Mouse (Mus musculus) CH12.LX (cell line): Measurements from ENCODE around the gene C1qtnf5. TPM values are rescaled to one million over a fixed set of nuclear protein-coding genes. Genes with fewer than 3 reads are reported as not detected.
A peak's percentile ranks its signal among the peaks of the same experiment; 100 is the strongest.

Experiments used
- DNase-seq: peaks from one replicate; pipeline ENCODE4 v3.0.0-alpha.2; 2013; ENCODE audit errors: extremely low read depth
- H3K27ac ChIP-seq: 2 replicates; pipeline ENCODE4 v1.5.1; 2012; ENCODE audit warnings: low read depth, mild to moderate bottlenecking, control low read depth, moderate library complexity; ENCODE audit not compliant: insufficient read depth
- H3K27me3 ChIP-seq: replicated peaks from 2 replicates; pipeline ENCODE3; 2012; ENCODE audit warnings: inconsistent platforms
- H3K36me3 ChIP-seq, 2 experiments: replicated peaks in 1 of 2; 2 replicates each; pipeline versions ENCODE3 to v1.6.1; 2012; ENCODE audit warnings: inconsistent platforms in 1 of 2, low read length in 1 of 2, mild to moderate bottlenecking in 1 of 2, mixed read lengths in 1 of 2, moderate library complexity in 1 of 2; ENCODE audit not compliant: control insufficient read depth in 1 of 2, insufficient read depth in 1 of 2
- H3K4me1 ChIP-seq, 2 experiments: 2 replicates each; pipeline ENCODE4 v1.6.1; 2012; ENCODE audit warnings: inconsistent platforms in 1 of 2, moderate library complexity in 1 of 2; ENCODE audit not compliant: insufficient read depth in 2 of 2, control insufficient read depth in 1 of 2
- H3K4me2 ChIP-seq: 2 replicates; pipeline ENCODE4 v1.6.1; 2012; ENCODE audit warnings: low read depth, mild to moderate bottlenecking, control low read depth; ENCODE audit not compliant: poor library complexity, insufficient read depth, severe bottlenecking
- H3K4me3 ChIP-seq, 3 experiments: fragments of 150-350 bp in 1 of 3; sonication (generic) in 1 of 3; replicated peaks in 1 of 3; 2 replicates each; pipeline versions ENCODE3 to v1.5.1; 2011 to 2012; ENCODE audit warnings: low read depth in 2 of 3, low read length in 2 of 3, mild to moderate bottlenecking in 2 of 3, moderate library complexity in 2 of 3, control low read depth in 1 of 3, improper control_type of control experiment in 1 of 3, inconsistent platforms in 1 of 3, mixed read lengths in 1 of 3; ENCODE audit not compliant: poor library complexity in 1 of 3
- H3K79me2 ChIP-seq: replicated peaks from 2 replicates; pipeline ENCODE4 v1.6.1; 2012; ENCODE audit warnings: mild to moderate bottlenecking, moderate library complexity; ENCODE audit not compliant: control insufficient read depth, poor library complexity, insufficient read depth, severe bottlenecking; ENCODE audit errors: extremely low read depth
- H3K9ac ChIP-seq: 2 replicates; pipeline ENCODE4 v1.6.1; 2012; ENCODE audit warnings: low read depth, mild to moderate bottlenecking, control low read depth, moderate library complexity; ENCODE audit not compliant: insufficient read depth
- H3K9me3 ChIP-seq: replicated peaks from 2 replicates; pipeline ENCODE3; 2012; ENCODE audit warnings: low read length, inconsistent platforms, mixed read lengths
- BHLHE40 ChIP-seq: IDR thresholded peaks from 2 replicates; pipeline ENCODE4 v1.6.1; 2011; ENCODE audit warnings: mild to moderate bottlenecking, low read depth, low read length, improper control_type of control experiment
- CHD1 ChIP-seq: IDR thresholded peaks from 2 replicates; pipeline ENCODE4 v1.6.1; 2012; ENCODE audit warnings: low read depth, low read length, improper control_type of control experiment, inconsistent platforms
- CHD2 ChIP-seq: IDR thresholded peaks from 2 replicates; pipeline ENCODE4 v1.6.1; 2011; ENCODE audit warnings: low read length, improper control_type of control experiment
- CTCF ChIP-seq, 2 experiments: IDR thresholded peaks in 1 of 2; conservative IDR thresholded peaks in 1 of 2; 2 replicates each; pipeline ENCODE4 v1.5.1; 2011 to 2012; ENCODE audit warnings: low read depth in 2 of 2, low read length in 2 of 2, improper control_type of control experiment in 1 of 2, inconsistent platforms in 1 of 2, mild to moderate bottlenecking in 1 of 2, moderate library complexity in 1 of 2
- E2F4 ChIP-seq: IDR thresholded peaks from 2 replicates; pipeline ENCODE4 v1.6.1; 2011; ENCODE audit warnings: low read depth, low read length, improper control_type of control experiment; ENCODE audit not compliant: insufficient replicate concordance
- EP300 ChIP-seq: IDR thresholded peaks from 2 replicates; pipeline ENCODE4 v1.6.1; 2011; ENCODE audit warnings: low read length, improper control_type of control experiment
- GABPA ChIP-seq: IDR thresholded peaks from 2 replicates; pipeline ENCODE4 v1.6.1; 2012; ENCODE audit warnings: low read depth, low read length, improper control_type of control experiment, inconsistent platforms; ENCODE audit not compliant: insufficient replicate concordance
- HCFC1 ChIP-seq: IDR thresholded peaks from 2 replicates; pipeline ENCODE4 v1.6.1; 2012; ENCODE audit warnings: low read depth, mild to moderate bottlenecking, inconsistent platforms, low read length, improper control_type of control experiment
- IRF4 ChIP-seq: IDR thresholded peaks from 2 replicates; pipeline ENCODE4 v1.6.1; 2014; ENCODE audit warnings: low read depth, mild to moderate bottlenecking, inconsistent platforms, low read length, improper control_type of control experiment
- JUN ChIP-seq: IDR thresholded peaks from 2 replicates; pipeline ENCODE4 v1.6.1; 2011; ENCODE audit warnings: low read depth, mild to moderate bottlenecking, low read length, improper control_type of control experiment, moderate library complexity; ENCODE audit not compliant: insufficient read depth
- MAFK ChIP-seq: IDR thresholded peaks from 2 replicates; pipeline ENCODE4 v1.6.1; 2011; ENCODE audit warnings: low read length, improper control_type of control experiment; ENCODE audit not compliant: insufficient replicate concordance
- MAX ChIP-seq: IDR thresholded peaks from 2 replicates; pipeline ENCODE4 v1.6.1; 2011; ENCODE audit warnings: low read length, improper control_type of control experiment
- MAZ ChIP-seq: IDR thresholded peaks from 2 replicates; pipeline ENCODE4 v1.6.1; 2012; ENCODE audit warnings: low read depth, mild to moderate bottlenecking, inconsistent platforms, low read length, improper control_type of control experiment, moderate library complexity
- MEF2A ChIP-seq: IDR thresholded peaks from 2 replicates; pipeline ENCODE4 v1.6.1; 2014; ENCODE audit warnings: low read depth, mild to moderate bottlenecking, inconsistent platforms, low read length, improper control_type of control experiment, borderline replicate concordance
- MXI1 ChIP-seq: IDR thresholded peaks from 2 replicates; pipeline ENCODE4 v1.6.1; 2011; ENCODE audit warnings: mild to moderate bottlenecking, low read depth, low read length, improper control_type of control experiment
- MYC ChIP-seq: IDR thresholded peaks from 2 replicates; pipeline ENCODE4 v1.6.1; 2011; ENCODE audit warnings: low read depth, mild to moderate bottlenecking, improper control_type of control experiment, low read length
- NRF1 ChIP-seq: IDR thresholded peaks from 2 replicates; pipeline ENCODE4 v1.6.1; 2014; ENCODE audit warnings: low read depth, mild to moderate bottlenecking, inconsistent platforms, low read length, improper control_type of control experiment, moderate library complexity
- RAD21 ChIP-seq: IDR thresholded peaks from 2 replicates; pipeline ENCODE4 v1.6.1; 2011; ENCODE audit warnings: low read depth, mild to moderate bottlenecking, low read length, improper control_type of control experiment, moderate library complexity
- SIN3A ChIP-seq: IDR thresholded peaks from 2 replicates; pipeline ENCODE4 v1.6.1; 2012; ENCODE audit warnings: low read length, improper control_type of control experiment, inconsistent platforms
- SMC3 ChIP-seq: IDR thresholded peaks from 2 replicates; pipeline ENCODE4 v1.6.1; 2011; ENCODE audit warnings: low read depth, low read length, improper control_type of control experiment
- TCF12 ChIP-seq: IDR thresholded peaks from 2 replicates; pipeline ENCODE4 v1.6.1; 2014; ENCODE audit warnings: low read depth, mild to moderate bottlenecking, inconsistent platforms, low read length, improper control_type of control experiment
- UBTF ChIP-seq: IDR thresholded peaks from 2 replicates; pipeline ENCODE4 v1.6.1; 2012; ENCODE audit warnings: low read depth, mild to moderate bottlenecking, inconsistent platforms, low read length, improper control_type of control experiment, moderate library complexity
- USF1 ChIP-seq: IDR thresholded peaks from 2 replicates; pipeline ENCODE4 v1.6.1; 2014; ENCODE audit warnings: low read depth, mild to moderate bottlenecking, inconsistent platforms, low read length, improper control_type of control experiment
- USF2 ChIP-seq: conservative IDR thresholded peaks from 2 replicates; pipeline ENCODE4 v1.6.1; 2011; ENCODE audit warnings: low read depth, low read length, improper control_type of control experiment
- dilution Hi-C: fragments of 300-500 bp; cut with MboI; formaldehyde crosslinking; loops from 2 replicates; pipeline ENCODE4 v1.14.3; 2020; ENCODE audit warnings: low sequenced_read_pairs; ENCODE audit not compliant: extremely low pct_unique_long_range_greater_than_20kb, extremely low pct_ligation_motif_present
- in situ Hi-C: fragments of 300-500 bp; cut with MboI; formaldehyde crosslinking; loops from 3 replicates; pipeline ENCODE4 v1.14.3; 2019; ENCODE audit warnings: low sequenced_read_pairs, low pct_ligation_motif_present, low pct_unique_long_range_greater_than_20kb, mixed read lengths
- polyA plus RNA-seq: library from polyadenylated mRNA; unstranded; fragments of >175 nt; gene quantifications from 2 replicates; pipeline ENCODE4 v1.2.1, GENCODE M21; 2012; ENCODE audit warnings: low read depth; ENCODE audit not compliant: insufficient read length
- total RNA-seq, 2 experiments: library from RNA; depleted of rRNA; stranded (reverse); fragments of 300-350 nt in 1 of 2; fragments of >200 nt in 1 of 2; gene quantifications; 2 replicates each; pipeline ENCODE4 v1.2.3; 2012 to 2014

The C1qtnf5 gene
- total and polyA plus RNA-seq, 3 experiments: not detected

DNA sequence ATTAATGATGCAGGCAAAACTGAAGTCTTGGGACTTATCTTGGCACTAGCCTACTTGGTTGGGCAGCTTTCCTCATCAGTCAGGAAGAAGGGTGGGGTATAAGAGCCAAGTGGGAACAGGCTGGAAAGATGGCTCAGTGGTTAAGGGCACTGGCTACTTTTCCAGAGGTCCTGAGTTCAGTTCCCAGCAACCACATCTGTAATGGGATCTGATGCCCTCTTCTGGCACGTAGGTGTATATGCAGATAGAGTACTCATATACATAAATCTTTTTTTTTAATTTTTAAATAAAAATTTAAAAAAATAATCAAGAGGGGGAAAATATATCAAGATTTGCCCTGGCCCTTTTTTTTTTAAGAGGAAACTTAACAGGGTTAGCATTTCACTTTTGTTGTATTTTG is 41.9 kb upstream of the C1qtnf5 start:
- DNase-seq: no peak
- Histone ChIP-seq H3K27me3 (peaks cover 71% of the 10 kb centered on the region), H3K9me3 (no peaks in the 10 kb centered on the region), H3K4me1 (peaks cover 6 to 9% of the 10 kb centered on the region in 2 experiments), H3K79me2 (no peaks in the 10 kb centered on the region), H3K4me2 (no peak overlapping the region), H3K27ac (no peak overlapping the region), H3K9ac (no peak overlapping the region), H3K36me3 (no peaks in the 10 kb centered on the region), H3K4me3 (no peak overlapping the region)
- TF ChIP-seq JUN: no peak
- TF ChIP-seq TCF12: no peak
- TF ChIP-seq EP300: no peak
- TF ChIP-seq CTCF (conservative IDR thresholded peaks at IDR 0.05 in 1 of 2, IDR thresholded peaks at IDR 0.05 in 1 of 2; ENCODE audit: low read depth in 2 of 2, low read length in 2 of 2): peak in 1 of 2 experiments; percentile 18; a peak in 1 of 4 replicates
- no peak for TF ChIP-seq MXI1
- in situ Hi-C loops: no loop called here
- dilution Hi-C loops: no loop called here

- in situ Hi-C loops: no loop called here
- peak; percentile 96 for DNase-seq
Observed at GRCm38 (mm10) chr9:44066785-44067225, 40.2 kb upstream of the C1qtnf5 start, which contains the start of gene Usp2. Gene Usp2, plus strand, starts transcription at chr9:44067021.

More at GRCm38 (mm10) chr9:44066785-44067225, 40.2 kb upstream of the C1qtnf5 start, which contains the start of gene Usp2:
- no peak within 1 kb of the TSS for H3K27ac ChIP-seq
- no peaks in the 10 kb centered on the region for H3K9me3 ChIP-seq
- dilution Hi-C loops: no loop called here
- H3K36me3 ChIP-seq: no peaks in the 10 kb centered on the region
- TF ChIP-seq USF1 (peak; percentile 69), SMC3 (peak; percentile 65), E2F4 (no peak), UBTF (peak; percentile 86; the same call in 1 of the 2 replicates), MXI1 (peak; percentile 100), RAD21 (peak; percentile 54), EP300 (no peak), USF2 (peak; percentile 65), IRF4 (peak; percentile 79), NRF1 (peak; percentile 44; the same call in 1 of the 2 replicates), HCFC1 (peak; percentile 38; the same call in 1 of the 2 replicates), MAZ (peak; percentile 89; the same call in 1 of the 2 replicates), CHD1 (no peak), SIN3A (peak; percentile 100), MYC (peak; percentile 93), MAFK (no peak), MEF2A (no peak), GABPA (peak; percentile 45), CHD2 (peak; percentile 31; the same call in 1 of the 2 replicates), MAX (peak; percentile 99), CTCF (conservative IDR thresholded peaks at IDR 0.05 in 1 of 2, IDR thresholded peaks at IDR 0.05 in 1 of 2; ENCODE audit: low read depth in 2 of 2, low read length in 2 of 2) (peak in 1 of 2 experiments; percentile 87; a peak in 2 of 4 replicates), BHLHE40 (0 out of 2 replicates have a peak, but pooled peaks have one; percentile 25)
- H3K4me1 ChIP-seq: peaks cover 15 to 18% of the 10 kb centered on the region in 2 experiments
- no peak within 1 kb of the TSS; the same call in 1 of the 2 replicates for H3K9ac ChIP-seq
- peak within 1 kb of the TSS; percentile 64 for H3K4me2 ChIP-seq
- H3K4me3 ChIP-seq: peak within 1 kb of the TSS in 1 of 3 experiments; percentile 54
- H3K27me3 ChIP-seq: peaks cover 74% of the 10 kb centered on the region
- H3K79me2 ChIP-seq: no peaks in the 10 kb centered on the region
